Mouse (Mus musculus) testis, adult 2 months (tissue): ENCODE data around the gene Srbd1.

Experiments
- CTCF ChIP-seq: fragments of 200-500 bp; IDR thresholded peaks from 2 replicates; pipeline ENCODE4 v1.5.1; 2012; ENCODE audit warnings: low read depth, mild to moderate bottlenecking, inconsistent platforms, low read length, moderate library complexity; ENCODE audit not compliant: control insufficient read depth, insufficient read depth, insufficient replicate concordance
- POLR2A ChIP-seq: fragments of 200-500 bp; IDR thresholded peaks from 2 replicates; pipeline ENCODE4 v1.6.1; 2012; ENCODE audit warnings: low read depth, mild to moderate bottlenecking, inconsistent platforms, low read length, moderate library complexity; ENCODE audit not compliant: control insufficient read depth

- no peak for TF ChIP-seq CTCF
- no peak for TF ChIP-seq POLR2A
Measured at GRCm38 (mm10) chr17:86096875-86097274, 48.1 kb downstream of the Srbd1 start.
